Mouse (Mus musculus) liver, embryonic 14.5 days (tissue): ENCODE data around the gene Psma7. TPM values are rescaled to one million over a fixed set of nuclear protein-coding genes. Genes with fewer than 3 reads are reported as not detected.
A peak's percentile ranks its signal among the peaks of the same experiment; 100 is the strongest.

Experiments used
- ATAC-seq: fragments of 200-750 bp; cut with Nextera tagmentation; 2 replicates; pipeline ENCODE4 v1.8.0; 2017; ENCODE audit warnings: moderate number of reproducible peaks, mild to moderate bottlenecking, moderate library complexity; ENCODE audit not compliant: insufficient read depth
- DNase-seq, 3 experiments: peaks; one replicate each; pipeline ENCODE4 v3.0.0-alpha.2; 2012 to 2013; ENCODE audit warnings: low read depth in 3 of 3, low spot score in 3 of 3
- H3K27ac ChIP-seq: fragments of 300-500 bp; sonication (generic); 2 replicates; pipeline ENCODE4 v1.5.1; 2014; ENCODE audit warnings: moderate library complexity, mild to moderate bottlenecking, control low read depth, inconsistent platforms
- H3K27me3 ChIP-seq: fragments of 300-500 bp; sonication (generic); 2 replicates; pipeline ENCODE4 v1.6.1; 2014; ENCODE audit warnings: mild to moderate bottlenecking, low read length, moderate library complexity; ENCODE audit not compliant: control insufficient read depth, insufficient read depth
- H3K36me3 ChIP-seq: fragments of 300-500 bp; sonication (generic); replicated peaks from 2 replicates; pipeline ENCODE4 v1.6.1; 2014; ENCODE audit warnings: low read depth; ENCODE audit not compliant: control insufficient read depth, insufficient read depth
- H3K4me1 ChIP-seq, 2 experiments: fragments of 200-500 bp in 1 of 2; fragments of 300-500 bp in 1 of 2; sonication (generic) in 1 of 2; replicated peaks; 2 replicates each; pipeline ENCODE4 v1.6.1; 2012 to 2014; ENCODE audit warnings: antibody characterized with exemption in 1 of 2, inconsistent platforms in 1 of 2, low read length in 1 of 2; ENCODE audit not compliant: control insufficient read depth in 2 of 2, insufficient read depth in 2 of 2
- H3K4me2 ChIP-seq: fragments of 300-500 bp; sonication (generic); 2 replicates; pipeline ENCODE4 v1.6.1; 2014; ENCODE audit warnings: low read depth, mild to moderate bottlenecking, control low read depth, moderate library complexity
- H3K4me3 ChIP-seq, 2 experiments: fragments of 200-500 bp in 1 of 2; fragments of 300-500 bp in 1 of 2; sonication (generic) in 1 of 2; 2 replicates each; pipeline ENCODE4 v1.5.1; 2012 to 2014; ENCODE audit warnings: low read depth in 2 of 2, low read length in 2 of 2, mild to moderate bottlenecking in 2 of 2, control low read depth in 1 of 2, inconsistent platforms in 1 of 2, moderate library complexity in 1 of 2; ENCODE audit not compliant: insufficient read depth in 1 of 2
- H3K9ac ChIP-seq: fragments of 300-500 bp; sonication (generic); replicated peaks from 2 replicates; pipeline ENCODE4 v1.6.1; 2014; ENCODE audit warnings: mild to moderate bottlenecking, control low read depth, moderate library complexity
- H3K9me3 ChIP-seq: fragments of 300-500 bp; sonication (generic); 2 replicates; pipeline ENCODE4 v1.6.1; 2016; ENCODE audit warnings: low read length, mixed read lengths; ENCODE audit not compliant: control insufficient read depth
- CTCF ChIP-seq: IDR thresholded peaks from 2 replicates; pipeline ENCODE4 v1.5.1; 2016; ENCODE audit warnings: antibody characterized with exemption, low read depth, control low read depth
- EP300 ChIP-seq: IDR thresholded peaks from 2 replicates; pipeline ENCODE4 v1.6.1; 2016; ENCODE audit warnings: antibody characterized with exemption, low read depth
- WGBS: fragments of 180-500 bp; shearing (Covaris S2); extraction: QIAGEN DNeasy Blood & Tissue Kit; methylation state at CpG from one replicate; pipeline ENCODE4 v1.1.7; 2014; ENCODE audit not compliant: insufficient replicate concordance; 5-methylcytosine and 5-hydroxymethylcytosine counted together
- polyA plus RNA-seq, 2 experiments: library from polyadenylated mRNA; depleted of rRNA in 1 of 2; stranded (reverse) in 1 of 2; unstranded in 1 of 2; fragments of >200 nt; fragmentation: Nextera tagmentation in 1 of 2; extraction: Ambion mirVana in 1 of 2; gene quantifications; 2 replicates each; pipeline versions ENCODE4 v1.2.1 to v1.2.3; 2012 to 2014

Gene Psma7
- polyA plus RNA-seq, 2 experiments: 150 to 347 TPM

DNA sequence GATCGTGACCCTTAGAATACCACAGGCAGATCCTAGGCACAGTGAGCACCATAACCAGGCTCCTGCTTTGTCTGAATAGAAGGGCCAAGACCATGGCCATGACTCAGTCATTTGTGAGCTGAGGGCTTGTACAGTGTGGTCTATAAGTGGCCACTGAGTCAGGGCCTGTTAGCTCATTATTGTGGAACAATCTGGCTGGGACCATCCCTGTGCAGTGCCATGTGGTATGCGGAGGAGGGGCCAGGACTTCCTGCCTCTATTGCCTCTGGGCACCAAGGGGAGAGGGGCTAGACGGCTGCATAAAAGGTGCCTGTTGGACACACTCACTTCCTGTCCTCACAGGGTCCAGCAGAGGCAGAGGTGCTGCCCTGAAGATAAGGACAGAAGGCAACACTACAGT is 8.3 kb downstream of the Psma7 start:
- H3K4me3 ChIP-seq: no peak overlapping the region
- H3K36me3 ChIP-seq: peaks cover 63% of the 10 kb centered on the region
- no peaks in the 10 kb centered on the region for H3K9me3 ChIP-seq
- no peaks in the 10 kb centered on the region for H3K4me1 ChIP-seq
- H3K27ac ChIP-seq: no peak overlapping the region
- TF ChIP-seq EP300 (no peak), CTCF (no peak)
- no peaks in the 10 kb centered on the region for H3K27me3 ChIP-seq
- H3K4me2 ChIP-seq: no peak overlapping the region
- DNase-seq (no peak), ATAC-seq (no peak)
- WGBS: 54% methylated on average over 3 of the region's 3 CpGs
- H3K9ac ChIP-seq: no peak overlapping the region

DNA sequence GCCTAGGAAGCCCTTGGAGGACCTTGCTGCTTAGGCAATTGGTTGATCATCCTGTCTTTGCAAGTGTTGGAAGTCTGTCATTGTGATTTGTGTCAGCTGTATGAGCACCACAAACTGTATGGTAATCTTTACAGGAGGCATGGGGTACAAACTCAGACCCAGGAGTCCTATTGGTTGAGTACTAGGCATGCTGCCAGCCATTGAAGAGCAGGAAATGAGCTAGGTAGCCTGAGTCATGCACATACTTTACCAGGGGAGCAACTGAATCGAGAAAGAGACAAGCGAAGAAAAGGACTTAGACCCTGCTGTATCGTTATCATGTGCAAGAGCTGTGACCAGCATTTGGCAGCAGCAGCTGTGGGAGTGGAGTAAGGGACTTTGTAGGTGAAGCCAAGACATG is 9.3 kb downstream of the Psma7 start:
- no peak for TF ChIP-seq CTCF
- no peak for TF ChIP-seq EP300
- Histone ChIP-seq H3K27me3 (no peaks in the 10 kb centered on the region), H3K4me1 (no peaks in the 10 kb centered on the region), H3K9ac (no peak overlapping the region), H3K27ac (no peak overlapping the region), H3K4me3 (no peak overlapping the region), H3K9me3 (no peaks in the 10 kb centered on the region), H3K36me3 (peaks cover 58% of the 10 kb centered on the region), H3K4me2 (no peak overlapping the region)
- ATAC-seq (no peak), DNase-seq (no peak)
- 75% methylated on average over 3 of the region's 3 CpGs for WGBS

GRCm38 (mm10) chr2:180031270-180031669 is 11.0 kb downstream of the Psma7 start:
- Histone ChIP-seq H3K9ac (no peak overlapping the region), H3K36me3 (peaks cover 43% of the 10 kb centered on the region), H3K27ac (no peak overlapping the region), H3K4me3 (no peak overlapping the region), H3K27me3 (no peaks in the 10 kb centered on the region), H3K4me2 (no peak overlapping the region), H3K9me3 (no peaks in the 10 kb centered on the region), H3K4me1 (peaks cover 5 to 6% of the 10 kb centered on the region in 2 experiments)
- no peak for ATAC-seq
- DNase-seq: no peak
- WGBS: 85% methylated on average over 6 of the region's 6 CpGs
- TF ChIP-seq CTCF (no peak), EP300 (no peak)

- Histone ChIP-seq H3K9ac (no peak overlapping the region), H3K4me3 (no peak overlapping the region), H3K4me1 (peaks cover 13 to 16% of the 10 kb centered on the region in 2 experiments), H3K36me3 (peaks cover 23% of the 10 kb centered on the region), H3K4me2 (no peak overlapping the region), H3K9me3 (no peaks in the 10 kb centered on the region), H3K27me3 (no peaks in the 10 kb centered on the region), H3K27ac (no peak overlapping the region)
- DNase-seq (no peak), ATAC-seq (no peak)
- TF ChIP-seq CTCF: no peak
- no peak for TF ChIP-seq EP300
- 84% methylated on average over 9 of the region's 9 CpGs for WGBS
Observed at GRCm38 (mm10) chr2:180027768-180028167, 14.5 kb downstream of the Psma7 start.

DNA sequence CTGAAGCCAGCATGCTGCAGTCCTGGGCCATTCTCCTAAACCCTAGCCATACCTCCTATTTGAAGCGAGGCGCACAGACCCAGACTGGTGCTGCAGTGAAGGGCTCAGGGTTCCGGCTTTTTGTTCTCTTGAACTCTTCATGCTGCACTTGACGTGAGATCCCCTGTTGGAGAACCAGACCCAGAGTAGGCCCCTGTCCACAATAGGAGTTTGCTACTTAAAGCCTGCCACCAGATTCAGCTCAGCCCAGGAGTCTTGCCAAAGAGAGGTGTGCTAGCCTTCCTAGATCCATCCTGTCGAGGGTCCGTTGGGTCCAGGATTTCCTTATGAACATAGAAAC is 16.4 kb downstream of the Psma7 start:
- Histone ChIP-seq H3K27ac (no peak overlapping the region), H3K36me3 (peaks cover 12% of the 10 kb centered on the region), H3K9me3 (no peaks in the 10 kb centered on the region), H3K9ac (peak overlapping the region; percentile 81), H3K4me3 (peak overlapping the region; percentile 80 to 97), H3K4me1 (peaks cover 13 to 16% of the 10 kb centered on the region in 2 experiments), H3K4me2 (peak overlapping the region; percentile 99), H3K27me3 (0 out of 2 replicates have a peak, but pooled peaks cover 4% of the 10 kb centered on the region)
- WGBS: 18% methylated on average over 6 of the region's 6 CpGs
- DNase-seq (no peak), ATAC-seq (no peak)
- no peak for TF ChIP-seq EP300
- no peak for TF ChIP-seq CTCF
